Mouse (Mus musculus): ENCODE data around the gene Fgf15. TPM values are rescaled to one million over a fixed set of nuclear protein-coding genes. Genes with fewer than 3 reads are reported as not detected.

Fgf15 gene
- polyA plus RNA-seq, 1 experiment from 2014 or later: 0.35 TPM

DNA sequence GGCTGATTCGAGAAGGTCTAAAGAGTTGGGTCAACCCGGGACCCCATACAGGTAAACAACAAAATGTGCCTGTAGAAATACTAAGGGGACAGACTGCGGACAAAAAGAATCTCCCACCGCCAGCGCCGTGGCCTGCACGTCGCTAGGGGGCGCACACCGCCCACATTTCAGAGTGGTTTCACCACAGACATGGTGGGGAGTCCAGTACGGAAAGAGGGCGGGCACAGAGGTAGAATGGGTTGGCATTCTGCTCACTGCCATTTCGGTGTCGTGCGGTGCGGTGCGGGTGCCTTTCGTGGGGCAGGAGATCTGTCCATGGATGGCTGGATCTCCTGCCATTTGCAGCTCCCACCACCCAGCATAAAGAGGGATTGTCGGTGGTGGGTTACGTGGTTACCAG is 41.2 kb downstream of the Fgf15 start:
- Histone ChIP-seq H3K9me3 (replicated peaks) (no peaks in the 10 kb centered on the region), H3K27me3 (ENCODE audit: low read depth, poor library complexity, severe bottlenecking) (no peaks in the 10 kb centered on the region), H3K4me1 (peaks cover 63% of the 10 kb centered on the region), H3K36me3 (peaks cover 55% of the 10 kb centered on the region), H3K4me3 (peak overlapping the region; percentile 89), H3K27ac (peak overlapping the region; percentile 96)
- 5% methylated on average over 20 of the region's 20 CpGs for WGBS
- DNase-seq (ENCODE audit: low spot score): peak; percentile 95

DNA sequence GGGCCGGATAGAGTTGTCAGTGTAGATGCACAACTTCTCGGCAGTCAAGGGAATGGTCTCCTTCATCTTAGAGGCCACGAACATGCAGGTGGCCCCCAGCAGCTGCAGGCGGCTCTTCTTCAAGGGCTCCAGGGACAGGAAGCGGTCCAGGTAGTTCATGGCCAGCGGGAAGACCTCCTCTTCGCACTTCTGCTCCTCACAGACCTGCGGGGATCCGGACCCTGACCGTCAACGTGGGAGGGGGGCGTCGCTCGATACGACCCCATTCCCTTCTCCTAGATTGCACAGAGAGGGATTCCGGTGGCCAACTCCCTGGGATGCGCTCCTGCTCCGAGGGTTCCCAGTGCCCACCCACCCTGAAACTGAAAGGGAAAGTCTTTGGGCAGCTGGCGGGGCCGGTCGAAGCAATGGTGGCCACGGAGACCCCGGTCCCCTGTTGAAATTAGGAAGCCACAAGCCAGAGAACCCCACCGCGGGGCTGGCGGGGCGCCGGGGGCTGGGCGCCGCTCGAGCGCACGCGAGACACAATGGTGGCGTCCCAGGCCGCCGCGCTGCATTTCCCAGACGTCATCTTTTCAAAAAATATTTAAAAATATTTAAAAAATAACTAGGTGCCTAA is 41.7 kb downstream of the Fgf15 start:
- Histone ChIP-seq H3K4me1 (peaks cover 63% of the 10 kb centered on the region), H3K27me3 (ENCODE audit: low read depth, poor library complexity, severe bottlenecking) (no peaks in the 10 kb centered on the region), H3K36me3 (peaks cover 50% of the 10 kb centered on the region), H3K27ac (peak overlapping the region; percentile 96), H3K9me3 (replicated peaks) (no peaks in the 10 kb centered on the region), H3K4me3 (peak overlapping the region; percentile 89)
- WGBS: 2% methylated on average over 39 of the region's 39 CpGs
- DNase-seq (ENCODE audit: low spot score): peak; percentile 58

DNA sequence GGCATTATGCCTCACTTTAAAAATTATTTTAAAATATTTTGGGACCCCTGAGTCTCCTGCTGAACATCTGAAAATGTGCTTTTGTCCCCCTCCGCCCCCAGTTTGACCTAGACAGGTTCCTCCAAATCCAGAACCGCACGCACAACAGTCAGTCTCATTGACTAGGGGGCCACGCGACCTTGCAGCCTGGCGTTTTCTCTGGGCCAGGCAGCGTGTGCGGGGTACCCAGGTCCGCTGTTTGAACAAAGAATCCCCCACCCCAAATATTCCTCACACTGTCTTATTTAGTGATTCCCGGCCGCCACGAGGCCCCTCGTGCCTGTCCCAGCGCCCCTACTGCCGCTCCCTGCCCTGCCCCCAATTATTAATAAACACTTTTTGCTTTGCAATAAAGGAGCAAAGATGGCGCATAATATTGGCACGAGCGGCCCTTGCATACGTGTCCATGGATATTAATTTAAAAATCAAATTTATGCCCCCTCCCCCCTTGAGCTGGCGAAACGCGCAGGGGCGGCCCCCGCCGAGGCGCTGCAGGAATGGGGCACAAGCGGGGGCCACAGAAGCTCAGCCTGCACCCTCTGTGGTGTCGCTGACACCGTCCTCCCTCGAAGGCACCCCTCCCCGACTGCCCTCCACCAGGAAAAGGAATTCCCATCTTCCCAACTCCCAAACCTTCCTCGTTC is 42.5 kb downstream of the Fgf15 start:
- H3K4me1 ChIP-seq: peaks cover 68% of the 10 kb centered on the region
- WGBS: under 1% methylated on average over 32 of the region's 32 CpGs
- peak; percentile 64 for DNase-seq (ENCODE audit: low spot score)

GRCm38 (mm10) chr7:144939344-144940002 is 43.1 kb downstream of the Fgf15 start, which contains the start of gene Ccnd1:
Gene Ccnd1 (minus strand): TSS chr7:144939925.
- Histone ChIP-seq H3K27ac (peak within 1 kb of the TSS; percentile 96), H3K36me3 (peaks cover 35% of the 10 kb centered on the region), H3K4me1 (peaks cover 66% of the 10 kb centered on the region), H3K27me3 (ENCODE audit: low read depth, poor library complexity, severe bottlenecking) (no peaks in the 10 kb centered on the region), H3K4me3 (peak within 1 kb of the TSS; percentile 89), H3K9me3 (replicated peaks) (no peaks in the 10 kb centered on the region)
- WGBS: 0% methylated on average over 39 of the region's 45 CpGs
- DNase-seq (ENCODE audit: low spot score): no peak

More for the DNA sequence above, 42.5 kb downstream of the Fgf15 start:
- H3K27me3 ChIP-seq (ENCODE audit: low read depth, poor library complexity, severe bottlenecking): no peaks in the 10 kb centered on the region
- no peaks in the 10 kb centered on the region for H3K9me3 ChIP-seq (replicated peaks)
- H3K4me3 ChIP-seq: peak overlapping the region; percentile 89
- H3K27ac ChIP-seq: peak overlapping the region; percentile 96
- peaks cover 42% of the 10 kb centered on the region for H3K36me3 ChIP-seq

DNA sequence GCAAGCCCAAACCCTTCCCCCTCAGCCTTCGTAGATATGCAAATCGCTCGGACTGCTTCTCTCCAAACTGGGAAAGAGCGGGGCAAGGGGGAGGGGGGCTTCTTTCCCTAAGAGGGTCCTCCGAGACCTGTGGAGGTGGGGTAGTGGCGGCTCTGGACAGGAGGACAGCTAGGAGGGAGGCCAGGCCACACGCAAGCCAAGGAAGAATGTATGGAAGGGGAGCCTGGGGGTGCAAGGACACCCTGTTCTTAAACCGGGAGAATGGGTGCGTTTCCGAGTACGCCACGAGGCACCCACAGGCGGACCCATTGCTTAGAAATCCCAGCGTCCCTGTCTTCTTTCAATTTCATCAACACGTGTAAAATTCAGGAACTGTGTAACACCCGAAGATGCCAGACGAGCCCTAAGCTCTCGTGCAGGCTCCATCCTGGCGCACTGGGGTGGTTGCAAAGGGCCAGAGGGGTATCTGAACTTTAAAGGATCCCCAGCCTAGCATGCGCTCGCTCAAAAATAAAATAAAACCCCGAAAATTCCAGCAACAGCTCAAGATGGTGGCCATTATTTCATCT is 43.8 kb downstream of the Fgf15 start:
- Histone ChIP-seq H3K36me3 (peaks cover 29% of the 10 kb centered on the region), H3K27ac (peak overlapping the region; percentile 96), H3K4me3 (peak overlapping the region; percentile 89), H3K27me3 (ENCODE audit: low read depth, poor library complexity, severe bottlenecking) (no peaks in the 10 kb centered on the region), H3K4me1 (peaks cover 66% of the 10 kb centered on the region), H3K9me3 (replicated peaks) (no peaks in the 10 kb centered on the region)
- under 1% methylated on average over 22 of the region's 22 CpGs for WGBS
- DNase-seq (ENCODE audit: low spot score): peak; percentile 90

DNA sequence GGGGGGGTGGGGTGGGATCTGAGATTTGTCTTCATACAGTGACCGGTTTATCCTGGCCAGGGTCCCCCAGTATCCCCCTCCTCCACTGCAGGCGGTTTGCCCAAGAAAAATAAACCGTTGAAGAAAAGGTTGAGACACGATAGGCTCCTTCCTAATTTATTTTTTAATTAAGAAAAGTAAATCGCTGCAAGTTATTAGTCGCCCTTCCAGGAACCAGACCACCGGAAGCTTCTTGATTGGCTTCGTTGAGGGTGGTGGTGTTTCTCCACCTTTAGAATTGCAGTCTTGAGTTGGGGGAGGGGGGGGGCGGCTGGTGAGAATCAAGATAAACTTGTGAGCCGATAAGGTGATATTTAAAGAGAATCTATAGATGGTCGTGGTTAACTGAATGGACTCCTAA is 44.3 kb downstream of the Fgf15 start:
- Histone ChIP-seq H3K4me3 (peak overlapping the region; percentile 89), H3K27me3 (ENCODE audit: low read depth, poor library complexity, severe bottlenecking) (no peaks in the 10 kb centered on the region), H3K36me3 (peaks cover 24% of the 10 kb centered on the region), H3K4me1 (peaks cover 66% of the 10 kb centered on the region), H3K27ac (peak overlapping the region; percentile 96), H3K9me3 (replicated peaks) (no peaks in the 10 kb centered on the region)
- under 1% methylated on average over 11 of the region's 11 CpGs for WGBS
- DNase-seq (ENCODE audit: low spot score): no peak

DNA sequence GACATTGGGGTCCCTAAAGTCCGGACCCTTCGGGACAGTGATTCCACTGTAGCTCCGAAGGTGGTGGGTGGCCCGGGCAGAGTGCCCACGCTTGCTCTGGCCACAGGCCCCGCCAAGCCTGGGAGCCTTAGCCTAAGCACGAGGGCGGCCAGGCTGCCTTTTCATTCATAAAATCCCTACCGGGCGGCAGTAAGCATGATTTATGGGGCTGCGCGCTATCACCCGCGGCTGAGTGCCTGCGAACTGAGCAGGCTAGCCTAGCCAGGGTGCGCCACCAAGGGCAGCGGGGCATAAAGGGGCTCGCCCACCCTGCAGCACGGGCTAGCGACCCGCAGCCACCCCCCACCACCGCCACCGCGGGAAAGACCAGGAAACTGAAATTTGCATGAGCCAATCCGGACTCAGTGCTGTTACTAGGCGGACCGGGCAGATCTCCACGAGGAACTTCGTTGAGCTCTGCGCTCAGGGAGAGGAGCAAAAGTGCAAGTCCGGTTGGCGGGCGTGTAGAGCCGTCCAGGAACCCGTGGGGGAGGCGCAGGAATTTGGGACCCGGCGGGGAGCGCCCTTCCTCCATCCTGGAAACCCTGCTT is 45.0 kb downstream of the Fgf15 start:
- peaks cover 62% of the 10 kb centered on the region for H3K4me1 ChIP-seq
- DNase-seq (ENCODE audit: low spot score): peak; percentile 96
- H3K36me3 ChIP-seq: peaks cover 17% of the 10 kb centered on the region
- peak overlapping the region; percentile 89 for H3K4me3 ChIP-seq
- peak overlapping the region; percentile 96 for H3K27ac ChIP-seq
- no peaks in the 10 kb centered on the region for H3K27me3 ChIP-seq (ENCODE audit: low read depth, poor library complexity, severe bottlenecking)
- under 1% methylated on average over 39 of the region's 39 CpGs for WGBS
- no peaks in the 10 kb centered on the region for H3K9me3 ChIP-seq (replicated peaks)

DNA sequence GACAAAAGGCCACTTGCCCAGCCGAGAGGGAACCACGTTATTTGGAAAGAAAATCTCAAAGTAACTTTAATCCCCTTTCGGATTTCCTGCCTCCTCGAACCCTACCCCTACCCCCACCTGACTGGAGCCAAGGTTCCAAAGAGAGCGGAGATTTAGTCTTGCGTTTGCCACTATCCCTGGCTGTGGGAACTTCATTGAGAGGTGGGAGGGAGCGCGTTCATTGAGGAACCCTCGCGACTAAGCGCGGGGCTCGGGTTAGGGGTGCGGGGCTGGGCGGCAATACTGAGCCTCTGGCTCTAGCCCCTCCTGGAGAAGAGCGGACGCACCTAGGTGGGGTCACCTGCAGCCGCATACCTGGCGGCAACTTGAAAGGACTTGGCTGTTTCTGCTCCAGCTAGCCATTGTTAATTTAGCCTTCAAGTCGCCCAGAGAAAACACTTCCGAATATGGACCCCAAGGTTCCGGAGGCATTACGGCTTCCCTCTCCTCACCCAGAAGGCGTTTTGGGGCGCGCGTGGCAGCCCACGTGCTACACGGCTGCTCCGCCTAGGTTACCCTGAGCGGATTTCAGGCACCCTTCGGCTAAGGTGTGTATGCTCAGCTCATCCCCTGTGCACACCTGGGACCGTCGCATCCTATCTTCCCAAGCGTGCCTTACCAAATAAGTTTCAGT is 45.9 kb downstream of the Fgf15 start:
- Histone ChIP-seq H3K27ac (peak overlapping the region; percentile 96), H3K4me1 (peaks cover 54% of the 10 kb centered on the region), H3K36me3 (peaks cover 8% of the 10 kb centered on the region), H3K9me3 (replicated peaks) (no peaks in the 10 kb centered on the region), H3K4me3 (peak overlapping the region; percentile 89), H3K27me3 (ENCODE audit: low read depth, poor library complexity, severe bottlenecking) (no peaks in the 10 kb centered on the region)
- WGBS: under 1% methylated on average over 35 of the region's 35 CpGs
- peak; percentile 77 for DNase-seq (ENCODE audit: low spot score)

- H3K27me3 ChIP-seq (ENCODE audit: low read depth, poor library complexity, severe bottlenecking): no peaks in the 10 kb centered on the region
- WGBS: under 1% methylated on average over 20 of the region's 20 CpGs
- H3K27ac ChIP-seq: peak overlapping the region; percentile 96
- no peaks in the 10 kb centered on the region for H3K9me3 ChIP-seq (replicated peaks)
- H3K36me3 ChIP-seq: 0 out of 2 replicates have a peak, but pooled peaks cover 3% of the 10 kb centered on the region
- peak; percentile 74 for DNase-seq (ENCODE audit: low spot score)
- H3K4me3 ChIP-seq: peak overlapping the region; percentile 89
- H3K4me1 ChIP-seq: peaks cover 48% of the 10 kb centered on the region
Measured at GRCm38 (mm10) chr7:144942744-144943135, 46.4 kb downstream of the Fgf15 start.

DNA sequence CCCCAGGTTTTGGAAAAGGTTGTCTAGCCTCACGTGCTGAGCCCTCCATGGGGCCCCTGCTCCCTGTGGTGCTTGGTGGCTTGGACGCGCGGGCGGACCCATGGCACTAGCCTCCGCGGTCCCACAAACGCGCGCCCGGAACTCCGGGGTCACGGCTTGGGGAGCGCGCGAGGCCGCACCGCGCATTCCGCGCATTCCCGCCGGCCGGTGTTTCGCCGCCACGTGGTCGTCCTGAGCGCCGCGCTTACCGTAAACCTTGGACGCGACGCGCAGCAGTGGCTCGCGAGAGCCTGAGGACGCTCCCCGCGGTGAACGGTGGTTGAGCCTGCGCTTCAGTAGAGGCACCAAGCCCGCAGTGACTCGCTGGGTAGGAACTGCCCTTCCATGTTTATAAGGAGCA is 46.9 kb downstream of the Fgf15 start:
- no peaks in the 10 kb centered on the region for H3K9me3 ChIP-seq (replicated peaks)
- peaks cover 44% of the 10 kb centered on the region for H3K4me1 ChIP-seq
- peak overlapping the region; percentile 96 for H3K27ac ChIP-seq
- H3K36me3 ChIP-seq: no peaks in the 10 kb centered on the region
- H3K27me3 ChIP-seq (ENCODE audit: low read depth, poor library complexity, severe bottlenecking): no peaks in the 10 kb centered on the region
- under 1% methylated on average over 45 of the region's 45 CpGs for WGBS
- peak overlapping the region; percentile 89 for H3K4me3 ChIP-seq
- peak; percentile 92 for DNase-seq (ENCODE audit: low spot score)

Measured in limb, embryonic 10.5 days (tissue).